Mouse (Mus musculus) urinary bladder, postnatal 10 days (tissue): ENCODE results near the gene 4930562C15Rik.
"Not testable (repeated sequence)": the region's sequence is repeated elsewhere in the genome, so short reads cannot be mapped to it uniquely, and the experiment has no call there.

Source experiments
- DNase-seq: peaks from one replicate; pipeline ENCODE4 v3.0.0; 2022; ENCODE audit warnings: low spot score

4930562C15Rik gene

GRCm38 (mm10) chr16:4835191-4835590, at the start of gene 4930562C15Rik:
TSS of gene 4930562C15Rik (plus strand) at chr16:4835416.
- no peak for DNase-seq

- no peak for DNase-seq
These were observed 49.5 kb upstream of the 4930562C15Rik start for GRCm38 (mm10) chr16:4785706-4786105.

GRCm38 (mm10) chr16:4788176-4788575, 47.0 kb upstream of the 4930562C15Rik start:
- no peak for DNase-seq

GRCm38 (mm10) chr16:4789311-4789768, 45.9 kb upstream of the 4930562C15Rik start:
- DNase-seq, result no peak

- peak; percentile 72 for DNase-seq
These were observed 45.2 kb upstream of the 4930562C15Rik start, which contains the start of gene Cdip1 for GRCm38 (mm10) chr16:4789810-4790559. TSS of gene Cdip1 (minus strand) at chr16:4790292.

- no peak for DNase-seq
These were observed 43.9 kb upstream of the 4930562C15Rik start for GRCm38 (mm10) chr16:4791332-4791731.

- DNase-seq, result no peak
These were observed 38.6 kb upstream of the 4930562C15Rik start for GRCm38 (mm10) chr16:4796631-4797030.

GRCm38 (mm10) chr16:4818349-4818748, 16.9 kb upstream of the 4930562C15Rik start:
- no peak for DNase-seq

- DNase-seq, result not testable (repeated sequence)
These were observed 10.8 kb upstream of the 4930562C15Rik start for GRCm38 (mm10) chr16:4824466-4824865.

GRCm38 (mm10) chr16:4827639-4828038, 7.6 kb upstream of the 4930562C15Rik start:
- DNase-seq, result no peak

GRCm38 (mm10) chr16:4829271-4829900, 5.8 kb upstream of the 4930562C15Rik start:
- no peak for DNase-seq

- no peak for DNase-seq
These were observed 3.4 kb upstream of the 4930562C15Rik start for GRCm38 (mm10) chr16:4831650-4832419.

- no peak for DNase-seq
These were observed 1.4 kb upstream of the 4930562C15Rik start for GRCm38 (mm10) chr16:4833858-4834257.

GRCm38 (mm10) chr16:4837631-4838030, 2.4 kb downstream of the 4930562C15Rik start:
- DNase-seq, result no peak

GRCm38 (mm10) chr16:4839552-4839951, 4.3 kb downstream of the 4930562C15Rik start:
- DNase-seq, result no peak

- DNase-seq, result no peak
These were observed 5.0 kb downstream of the 4930562C15Rik start for GRCm38 (mm10) chr16:4840231-4840630.

GRCm38 (mm10) chr16:4847041-4847440, 11.8 kb downstream of the 4930562C15Rik start:
- DNase-seq, result no peak

GRCm38 (mm10) chr16:4848090-4848489, 12.9 kb downstream of the 4930562C15Rik start:
- DNase-seq, result no peak

GRCm38 (mm10) chr16:4850361-4850760, 15.1 kb downstream of the 4930562C15Rik start:
- DNase-seq, result no peak

- no peak for DNase-seq
These were observed 15.9 kb downstream of the 4930562C15Rik start for GRCm38 (mm10) chr16:4850938-4851628.

GRCm38 (mm10) chr16:4855046-4855650, 19.9 kb downstream of the 4930562C15Rik start:
- DNase-seq, result no peak
